Mouse (Mus musculus): ENCODE measurements around the gene Mfng. TPM values are rescaled to one million over a fixed set of nuclear protein-coding genes. Genes with fewer than 3 reads are reported as not detected.

The Mfng gene
- polyA plus RNA-seq, 1 experiment from 2014 or later, result 15.1 TPM

DNA sequence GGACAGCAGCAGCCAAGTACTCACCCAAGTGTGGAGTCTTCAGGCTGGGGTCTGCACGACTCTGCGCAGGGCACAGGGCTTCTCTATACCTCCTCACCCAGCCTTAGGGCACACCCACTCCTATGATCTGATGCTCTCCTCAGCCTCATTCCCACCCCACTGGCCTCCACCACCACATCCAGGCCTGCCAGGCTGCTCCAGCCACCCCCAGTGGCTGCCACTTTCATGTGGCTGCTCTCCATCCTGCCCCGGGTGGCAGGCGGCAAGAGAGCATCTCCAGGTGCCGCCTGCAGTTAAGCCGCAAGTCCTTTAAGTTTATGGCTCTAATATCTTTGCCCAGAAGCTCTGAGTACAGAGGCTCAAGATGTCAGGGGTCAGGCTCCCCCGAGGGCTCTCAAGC, 46.6 kb downstream of the Mfng start:
- H3K27ac ChIP-seq, result no peak overlapping the region
- H3K36me3 ChIP-seq, result no peaks in the 10 kb centered on the region
- H3K9ac ChIP-seq, result no peak overlapping the region
- no peak overlapping the region for H3K4me2 ChIP-seq
- ATAC-seq (ENCODE audit: insufficient number of reproducible peaks, low FRiP score, low TSS enrichment, low read depth), result no peak
- no peaks in the 10 kb centered on the region for H3K9me3 ChIP-seq
- peaks cover 39% of the 10 kb centered on the region for H3K27me3 ChIP-seq
- H3K4me3 ChIP-seq, result no peak overlapping the region
- no peaks in the 10 kb centered on the region for H3K4me1 ChIP-seq
- 32% methylated on average over 7 of the region's 7 CpGs for WGBS

DNA sequence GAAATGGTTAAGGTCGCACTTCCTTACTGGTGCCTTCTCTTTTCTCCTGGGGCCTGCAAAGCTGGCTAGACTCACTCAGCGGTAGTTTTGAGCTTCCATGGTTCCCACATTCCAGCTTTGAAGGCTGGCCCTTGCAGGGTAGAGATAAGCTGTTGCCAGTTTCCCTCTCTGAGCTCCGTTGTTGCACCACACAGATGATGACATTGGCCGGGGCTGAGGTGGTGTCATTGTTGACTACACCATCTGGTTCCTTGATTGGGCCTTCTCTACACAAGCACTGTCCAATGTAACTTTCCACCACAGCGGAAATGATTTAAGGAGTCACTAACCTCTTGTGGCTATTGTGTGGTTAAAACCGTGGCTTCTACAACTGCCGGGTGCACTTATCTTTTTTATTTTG, 52.7 kb downstream of the Mfng start:
- H3K27me3 ChIP-seq, result peaks cover 85% of the 10 kb centered on the region
- ATAC-seq (ENCODE audit: insufficient number of reproducible peaks, low FRiP score, low TSS enrichment, low read depth), result no peak
- WGBS, result 73% methylated on average over 7 of the region's 7 CpGs
- H3K4me1 ChIP-seq, result peaks cover 23% of the 10 kb centered on the region
- H3K27ac ChIP-seq, result no peak overlapping the region
- H3K9me3 ChIP-seq, result no peaks in the 10 kb centered on the region
- H3K4me2 ChIP-seq, result no peak overlapping the region
- no peak overlapping the region for H3K4me3 ChIP-seq
- no peak overlapping the region for H3K9ac ChIP-seq
- no peaks in the 10 kb centered on the region for H3K36me3 ChIP-seq

DNA sequence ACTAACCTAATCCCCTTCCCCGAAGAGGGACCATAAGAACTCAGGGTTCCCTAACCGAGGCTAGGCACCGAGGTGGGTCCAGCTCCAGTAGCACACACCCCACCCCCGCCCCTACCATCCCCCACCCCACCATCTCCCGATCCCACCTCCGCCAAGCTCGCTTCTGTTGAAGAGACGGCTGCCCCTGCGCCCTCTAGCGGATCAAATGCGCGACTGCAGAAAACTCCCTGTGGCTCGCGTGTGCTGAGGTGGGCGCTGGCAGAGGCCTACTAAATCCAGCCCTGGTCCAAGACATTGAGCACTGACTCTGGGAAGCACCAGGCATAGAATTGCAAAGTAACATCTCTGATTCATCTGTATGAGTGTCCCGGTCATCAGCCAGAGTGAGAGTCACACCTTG, 53.2 kb downstream of the Mfng start:
- H3K4me2 ChIP-seq, result no peak overlapping the region
- H3K4me3 ChIP-seq, result no peak overlapping the region
- no peak for ATAC-seq (ENCODE audit: insufficient number of reproducible peaks, low FRiP score, low TSS enrichment, low read depth)
- no peak overlapping the region for H3K9ac ChIP-seq
- no peaks in the 10 kb centered on the region for H3K36me3 ChIP-seq
- H3K4me1 ChIP-seq, result peaks cover 23% of the 10 kb centered on the region
- peaks cover 86% of the 10 kb centered on the region for H3K27me3 ChIP-seq
- no peak overlapping the region for H3K27ac ChIP-seq
- 3% methylated on average over 16 of the region's 16 CpGs for WGBS
- no peaks in the 10 kb centered on the region for H3K9me3 ChIP-seq

DNA sequence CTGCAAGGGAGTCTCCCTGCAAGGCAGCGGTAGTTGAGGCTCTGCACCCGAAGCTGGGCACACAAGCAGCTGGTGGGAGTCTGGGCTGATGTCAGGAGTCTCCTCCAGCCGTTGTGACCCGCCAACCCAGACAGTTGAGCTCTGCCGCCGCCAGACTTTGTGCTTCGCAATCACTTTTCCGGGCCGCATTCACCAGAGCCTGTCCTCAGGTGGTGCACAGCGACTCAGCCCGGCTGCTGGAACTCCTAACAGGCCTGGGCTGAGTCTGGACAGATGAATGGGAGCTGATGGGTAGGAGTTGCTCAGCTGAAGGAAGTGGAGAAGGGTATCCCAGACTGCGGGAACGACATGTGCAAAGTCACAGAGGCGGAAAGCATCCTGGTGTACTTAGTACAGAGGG, 53.9 kb downstream of the Mfng start:
- no peaks in the 10 kb centered on the region for H3K36me3 ChIP-seq
- peaks cover 93% of the 10 kb centered on the region for H3K27me3 ChIP-seq
- H3K9ac ChIP-seq, result no peak overlapping the region
- peaks cover 23% of the 10 kb centered on the region for H3K4me1 ChIP-seq
- no peak overlapping the region for H3K4me2 ChIP-seq
- no peak for ATAC-seq (ENCODE audit: insufficient number of reproducible peaks, low FRiP score, low TSS enrichment, low read depth)
- no peak overlapping the region for H3K27ac ChIP-seq
- no peak overlapping the region for H3K4me3 ChIP-seq
- H3K9me3 ChIP-seq, result no peaks in the 10 kb centered on the region
- 5% methylated on average over 14 of the region's 14 CpGs for WGBS

DNA sequence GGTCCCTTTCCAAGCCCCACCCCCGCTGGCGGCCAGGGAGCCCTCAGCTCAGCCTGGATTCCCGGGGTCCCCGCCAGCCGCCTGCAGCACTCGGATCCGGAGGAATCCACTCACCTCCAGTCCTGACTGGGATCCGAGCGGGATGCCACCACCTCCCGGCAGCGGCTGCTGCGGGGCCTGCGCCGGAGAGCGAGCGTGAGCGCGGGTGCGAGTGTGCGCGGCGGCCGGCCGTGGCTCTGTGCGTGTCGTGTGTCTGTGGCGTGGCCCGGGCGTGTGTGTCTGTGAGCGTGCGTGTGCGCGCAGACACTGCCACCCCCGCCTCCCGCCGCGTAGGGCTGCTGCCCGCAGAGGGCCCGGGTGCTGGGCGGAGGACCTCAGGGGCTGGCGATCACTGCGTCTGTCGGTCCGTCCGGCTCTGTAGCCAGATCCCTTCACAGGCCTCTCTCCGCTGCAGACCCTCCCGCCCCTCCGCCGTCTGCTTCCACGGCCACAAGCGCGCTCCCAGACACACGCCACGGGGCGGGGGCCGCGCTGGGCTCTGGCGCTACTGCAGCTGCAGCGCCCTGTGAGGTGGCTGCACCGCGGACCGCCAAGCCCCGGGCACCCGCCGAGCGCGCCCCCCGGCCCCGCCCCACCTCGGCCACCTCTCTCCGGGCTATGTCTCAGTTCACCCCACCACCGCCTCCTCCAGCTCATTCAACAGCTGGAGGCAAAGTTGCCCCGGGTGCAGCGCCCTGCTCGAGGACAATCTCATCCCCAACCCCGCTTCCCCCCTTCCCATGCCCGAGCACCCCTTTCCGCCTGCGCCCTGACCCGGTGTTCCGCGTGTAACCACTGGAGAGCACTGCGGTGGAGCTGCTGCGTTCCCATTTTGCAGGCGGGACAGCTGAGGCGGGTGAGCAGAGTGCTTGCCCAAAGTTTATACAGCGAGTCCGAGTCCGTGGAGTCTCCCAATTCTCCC, 54.7 kb downstream of the Mfng start, which contains the start of gene Elfn2:
Gene Elfn2, minus strand, starts transcription at position 482 of the 961 bp plus-strand sequence.
- Histone ChIP-seq H3K27me3 (peaks cover 93% of the 10 kb centered on the region), H3K9me3 (no peaks in the 10 kb centered on the region), H3K4me3 (peak within 1 kb of the TSS; percentile 43), H3K27ac (no peak within 1 kb of the TSS), H3K4me1 (peaks cover 23% of the 10 kb centered on the region), H3K4me2 (peak within 1 kb of the TSS; percentile 83), H3K36me3 (no peaks in the 10 kb centered on the region), H3K9ac (no peak within 1 kb of the TSS)
- no peak for ATAC-seq (ENCODE audit: insufficient number of reproducible peaks, low FRiP score, low TSS enrichment, low read depth)
- 2% methylated on average over 84 of the region's 89 CpGs for WGBS

DNA sequence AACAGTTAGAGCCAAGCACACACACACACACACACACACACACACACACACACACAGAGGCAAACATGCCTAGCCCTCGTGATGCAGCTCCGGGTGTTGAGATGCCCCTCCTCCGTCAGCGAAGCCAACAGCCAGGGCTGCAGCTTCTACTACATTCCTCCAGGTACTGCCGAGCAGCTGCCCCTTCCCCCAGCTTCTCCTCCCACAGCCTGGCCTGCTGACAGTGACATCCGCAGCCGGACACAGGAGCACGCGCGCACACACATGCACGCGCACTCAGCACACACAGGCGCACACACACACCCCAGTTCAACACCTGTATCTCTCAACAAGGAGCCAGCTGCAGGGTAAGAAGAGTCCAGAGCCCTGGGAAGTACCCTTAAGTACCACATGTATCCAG, 56.3 kb downstream of the Mfng start:
- ATAC-seq (ENCODE audit: insufficient number of reproducible peaks, low FRiP score, low TSS enrichment, low read depth), result no peak
- Histone ChIP-seq H3K4me3 (no peak overlapping the region), H3K9me3 (no peaks in the 10 kb centered on the region), H3K27me3 (peaks cover 93% of the 10 kb centered on the region), H3K9ac (no peak overlapping the region), H3K27ac (no peak overlapping the region), H3K4me1 (peaks cover 28% of the 10 kb centered on the region), H3K36me3 (no peaks in the 10 kb centered on the region), H3K4me2 (no peak overlapping the region)
- WGBS, result 58% methylated on average over 13 of the region's 13 CpGs

DNA sequence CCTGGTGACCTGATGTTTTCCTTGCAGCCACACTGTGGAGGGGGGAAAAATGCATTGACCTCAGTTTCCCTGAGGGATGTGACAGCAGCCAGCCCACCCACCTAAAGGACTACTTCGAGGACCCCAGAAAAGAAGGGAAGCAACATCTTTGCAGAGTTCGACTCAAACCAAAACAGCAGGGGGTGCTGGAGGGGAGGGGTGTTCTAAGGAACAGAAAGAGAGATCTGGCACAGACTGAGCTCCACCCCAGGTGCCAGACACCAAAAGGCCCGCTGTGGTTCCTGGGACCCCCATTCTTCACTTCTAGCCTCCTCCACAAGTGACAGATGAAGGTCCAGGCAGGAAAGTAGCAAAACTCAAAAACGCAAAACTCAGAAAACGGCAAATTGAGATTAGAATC, 57.4 kb downstream of the Mfng start:
- no peak for ATAC-seq (ENCODE audit: insufficient number of reproducible peaks, low FRiP score, low TSS enrichment, low read depth)
- H3K9ac ChIP-seq, result no peak overlapping the region
- 44% methylated on average over 5 of the region's 5 CpGs for WGBS
- H3K36me3 ChIP-seq, result no peaks in the 10 kb centered on the region
- H3K4me2 ChIP-seq, result no peak overlapping the region
- no peak overlapping the region for H3K27ac ChIP-seq
- no peaks in the 10 kb centered on the region for H3K9me3 ChIP-seq
- peaks cover 28% of the 10 kb centered on the region for H3K4me1 ChIP-seq
- peaks cover 100% of the 10 kb centered on the region for H3K27me3 ChIP-seq
- H3K4me3 ChIP-seq, result no peak overlapping the region

DNA sequence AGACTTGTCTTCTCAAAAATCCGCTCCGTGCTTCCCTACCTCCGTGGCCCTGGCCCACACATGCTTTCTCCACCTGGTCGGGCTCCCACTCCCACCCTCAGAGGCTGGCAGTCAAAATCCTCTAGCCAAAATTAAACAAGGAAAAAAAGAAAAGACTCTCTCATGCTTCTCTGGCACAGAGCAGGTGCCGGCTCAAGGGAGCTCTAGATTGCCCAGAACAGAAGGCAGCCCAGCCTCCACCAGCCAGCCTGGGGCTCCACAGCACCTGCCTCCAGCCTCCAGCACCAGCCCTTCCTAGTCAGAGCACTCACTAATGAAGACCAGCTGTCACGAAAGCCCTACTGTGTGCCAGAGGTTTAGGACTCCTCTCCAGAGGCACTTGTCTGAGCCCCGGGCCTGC, 59.5 kb downstream of the Mfng start:
- ATAC-seq (ENCODE audit: insufficient number of reproducible peaks, low FRiP score, low TSS enrichment, low read depth), result no peak
- no peak overlapping the region for H3K4me2 ChIP-seq
- H3K36me3 ChIP-seq, result no peaks in the 10 kb centered on the region
- H3K4me3 ChIP-seq, result no peak overlapping the region
- H3K27ac ChIP-seq, result no peak overlapping the region
- H3K27me3 ChIP-seq, result peaks cover 92% of the 10 kb centered on the region
- WGBS, result 75% methylated on average over 7 of the region's 7 CpGs
- no peaks in the 10 kb centered on the region for H3K9me3 ChIP-seq
- no peak overlapping the region for H3K9ac ChIP-seq
- peaks cover 16% of the 10 kb centered on the region for H3K4me1 ChIP-seq

DNA sequence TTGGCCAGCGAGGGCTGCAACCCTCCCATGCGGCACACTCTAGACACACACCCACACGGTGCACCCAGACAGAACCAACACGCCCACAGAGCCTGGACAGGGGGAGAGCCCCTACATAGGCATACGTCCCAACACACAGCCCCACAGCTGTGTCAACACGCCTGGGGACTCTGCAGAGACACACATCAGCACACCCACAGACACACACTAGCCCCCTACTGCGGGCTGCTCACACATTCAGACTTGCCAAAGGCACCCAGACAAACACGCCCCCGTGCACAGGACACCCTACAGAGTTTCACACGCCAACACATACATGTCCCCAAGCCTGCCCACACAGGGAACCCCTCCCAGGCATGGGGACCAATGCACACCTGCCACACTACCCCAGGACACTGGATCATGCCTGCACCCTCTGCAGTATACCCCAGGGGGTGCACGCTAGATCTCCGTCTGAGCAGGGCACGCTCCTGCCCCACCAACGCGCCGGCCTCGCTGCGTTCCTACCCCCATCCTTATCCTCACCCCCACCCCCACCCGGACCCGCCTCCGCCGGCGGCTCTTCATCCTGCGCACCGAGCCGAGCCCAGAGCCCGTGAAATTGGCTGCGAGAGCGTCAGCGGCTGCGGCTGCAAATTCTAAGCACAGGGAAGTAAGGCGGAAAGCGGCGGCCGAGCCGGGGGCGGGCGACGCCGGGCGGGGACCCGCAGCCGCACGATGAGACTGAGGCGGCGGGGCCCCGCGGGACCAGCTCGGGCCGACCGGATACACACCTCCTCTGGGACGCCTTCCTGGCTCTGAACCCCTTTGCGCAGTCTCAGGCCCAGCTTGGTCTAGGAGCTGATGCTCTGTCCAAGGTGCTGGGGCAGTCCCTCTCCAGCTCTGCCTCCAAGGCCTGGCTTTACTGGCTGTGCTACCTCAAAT, 60.7 kb downstream of the Mfng start:
- H3K9ac ChIP-seq, result no peak overlapping the region
- no peak overlapping the region for H3K27ac ChIP-seq
- ATAC-seq (ENCODE audit: insufficient number of reproducible peaks, low FRiP score, low TSS enrichment, low read depth), result no peak
- peak overlapping the region; percentile 20; the same call in 1 of the 2 replicates for H3K4me3 ChIP-seq
- no peaks in the 10 kb centered on the region for H3K36me3 ChIP-seq
- H3K4me2 ChIP-seq, result peak overlapping the region; percentile 39
- 11% methylated on average over 41 of the region's 53 CpGs for WGBS
- peaks cover 86% of the 10 kb centered on the region for H3K27me3 ChIP-seq
- H3K9me3 ChIP-seq, result no peaks in the 10 kb centered on the region
- H3K4me1 ChIP-seq, result peaks cover 5% of the 10 kb centered on the region

DNA sequence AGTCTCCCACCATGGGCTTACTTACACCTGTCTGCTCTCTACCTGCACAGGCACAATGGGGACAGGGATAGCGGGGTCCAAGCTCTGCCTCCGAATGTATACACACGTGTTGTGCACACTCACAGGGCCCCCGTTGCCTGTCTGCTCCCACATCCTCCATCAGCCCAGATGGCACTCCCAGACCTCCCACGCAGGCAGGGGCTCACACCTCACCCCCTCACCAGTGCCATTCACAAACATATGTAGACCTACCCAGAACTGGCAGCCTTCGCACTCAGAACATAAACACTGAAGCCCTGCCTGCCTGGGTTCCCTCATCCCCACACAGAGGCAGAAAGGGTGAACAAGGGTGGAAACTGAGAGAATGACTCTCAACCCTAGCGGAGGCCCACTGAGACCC, 61.3 kb downstream of the Mfng start:
- Histone ChIP-seq H3K9me3 (no peaks in the 10 kb centered on the region), H3K4me3 (no peak overlapping the region), H3K27ac (no peak overlapping the region), H3K9ac (no peak overlapping the region), H3K27me3 (peaks cover 79% of the 10 kb centered on the region), H3K4me2 (no peak overlapping the region), H3K4me1 (peaks cover 5% of the 10 kb centered on the region), H3K36me3 (no peaks in the 10 kb centered on the region)
- WGBS, result 73% methylated on average over 7 of the region's 7 CpGs
- no peak for ATAC-seq (ENCODE audit: insufficient number of reproducible peaks, low FRiP score, low TSS enrichment, low read depth)

DNA sequence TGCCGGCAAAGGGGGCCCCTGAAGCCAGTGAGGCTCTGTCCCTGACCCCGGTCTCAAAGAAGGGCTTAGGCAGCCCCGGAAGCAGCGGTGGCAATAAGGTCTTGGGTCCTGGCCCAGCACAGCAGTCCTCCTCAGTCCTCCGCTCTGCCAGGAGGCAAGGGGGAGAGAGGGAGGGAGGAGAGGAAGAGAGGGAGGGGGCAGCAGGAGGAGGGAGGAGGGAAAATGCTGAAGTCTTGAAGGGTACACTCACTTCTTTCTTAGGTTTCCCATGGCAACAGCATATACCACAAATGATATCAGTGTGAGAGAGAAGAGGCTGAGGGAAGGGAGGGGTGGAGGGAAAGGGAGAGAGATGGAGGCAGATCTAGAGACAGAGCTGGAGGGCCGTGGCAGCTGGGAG, 62.6 kb downstream of the Mfng start:
- Histone ChIP-seq H3K36me3 (no peaks in the 10 kb centered on the region), H3K27me3 (peaks cover 66% of the 10 kb centered on the region), H3K9ac (no peak overlapping the region), H3K4me1 (peaks cover 5% of the 10 kb centered on the region), H3K4me2 (no peak overlapping the region), H3K9me3 (no peaks in the 10 kb centered on the region), H3K4me3 (no peak overlapping the region), H3K27ac (no peak overlapping the region)
- no peak for ATAC-seq (ENCODE audit: insufficient number of reproducible peaks, low FRiP score, low TSS enrichment, low read depth)
- WGBS, result 37% methylated on average over 6 of the region's 6 CpGs

DNA sequence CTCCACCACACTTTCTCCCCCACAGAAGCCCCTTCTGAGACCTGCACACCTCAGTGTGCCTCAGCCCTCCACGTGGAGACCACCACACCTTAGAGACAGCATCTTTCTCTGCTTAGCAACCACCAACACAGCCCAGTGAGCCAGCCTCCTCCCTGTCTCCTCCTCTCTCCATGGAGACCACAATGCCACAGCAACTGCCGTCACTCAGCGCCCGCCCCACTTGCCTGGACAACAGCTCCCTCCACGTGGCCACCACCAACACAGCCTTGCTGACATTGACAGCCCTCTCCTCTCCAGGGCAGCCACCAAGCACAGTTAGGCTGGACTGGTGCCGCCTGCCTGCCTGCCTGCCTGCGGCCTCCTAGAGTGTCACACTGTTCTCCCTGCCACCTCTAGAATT, 63.5 kb downstream of the Mfng start:
- Histone ChIP-seq H3K4me1 (peaks cover 5% of the 10 kb centered on the region), H3K9ac (no peak overlapping the region), H3K4me3 (no peak overlapping the region), H3K27me3 (peaks cover 57% of the 10 kb centered on the region), H3K36me3 (no peaks in the 10 kb centered on the region), H3K9me3 (no peaks in the 10 kb centered on the region), H3K27ac (no peak overlapping the region), H3K4me2 (no peak overlapping the region)
- ATAC-seq (ENCODE audit: insufficient number of reproducible peaks, low FRiP score, low TSS enrichment, low read depth), result no peak
- WGBS, result 29% methylated on average over 7 of the region's 7 CpGs

Data from limb, embryonic 15.5 days (tissue).